Mouse (Mus musculus) ES-E14 (cell line): Measurements from ENCODE around the gene Acin1. TPM values are rescaled to one million over a fixed set of nuclear protein-coding genes. Genes with fewer than 3 reads are reported as not detected.

ENCODE experiments used
- DNase-seq: peaks from one replicate; pipeline ENCODE4 v3.0.0-alpha.2; 2013; ENCODE audit warnings: low read depth, low spot score
- H3K27ac ChIP-seq: 2 replicates; pipeline ENCODE4 v1.5.1; 2012; ENCODE audit warnings: low read depth, mild to moderate bottlenecking, low read length, moderate library complexity, mixed read lengths; ENCODE audit not compliant: poor library complexity, insufficient read depth, severe bottlenecking
- H3K36me3 ChIP-seq: 2 replicates; pipeline ENCODE4 v1.6.1; 2012; ENCODE audit warnings: mild to moderate bottlenecking, low read length, moderate library complexity, mixed read lengths; ENCODE audit not compliant: control insufficient read depth, poor library complexity, insufficient read depth, severe bottlenecking
- H3K4me1 ChIP-seq, 2 experiments: fragments of 150-350 bp in 1 of 2; sonication (generic) in 1 of 2; 2 replicates each; pipeline ENCODE4 v1.6.1; 2012; ENCODE audit warnings: low read length in 2 of 2, mild to moderate bottlenecking in 1 of 2, mixed read lengths in 1 of 2; ENCODE audit not compliant: control insufficient read depth in 2 of 2, insufficient read depth in 2 of 2, poor library complexity in 1 of 2
- H3K4me3 ChIP-seq, 2 experiments: fragments of 150-350 bp in 1 of 2; sonication (generic) in 1 of 2; 2 replicates each; pipeline ENCODE4 v1.5.1; 2012; ENCODE audit warnings: low read length in 2 of 2, low read depth in 1 of 2, mild to moderate bottlenecking in 1 of 2, mixed read lengths in 1 of 2; ENCODE audit not compliant: insufficient read depth in 1 of 2, poor library complexity in 1 of 2, severe bottlenecking in 1 of 2
- H3K9ac ChIP-seq: 2 replicates; pipeline ENCODE4 v1.6.1; 2012; ENCODE audit warnings: low read depth, mild to moderate bottlenecking, low read length, mixed read lengths; ENCODE audit not compliant: poor library complexity, insufficient read depth, severe bottlenecking
- H3K9me3 ChIP-seq: fragments of 150-350 bp; sonication (generic); 2 replicates; pipeline ENCODE4 v1.6.1; 2012; ENCODE audit warnings: low read depth, mild to moderate bottlenecking, low read length; ENCODE audit not compliant: control insufficient read depth, insufficient read depth
- CHD2 ChIP-seq: IDR thresholded peaks from 2 replicates; pipeline ENCODE4 v1.6.1; 2014; ENCODE audit warnings: mild to moderate bottlenecking, low read depth, low read length, inconsistent platforms
- HCFC1 ChIP-seq: IDR thresholded peaks from 2 replicates; pipeline ENCODE4 v1.6.1; 2012; ENCODE audit warnings: low read length, inconsistent platforms, borderline replicate concordance; ENCODE audit not compliant: insufficient read depth
- MAFK ChIP-seq: IDR thresholded peaks from 2 replicates; pipeline ENCODE4 v1.6.1; 2014; ENCODE audit warnings: mild to moderate bottlenecking, low read depth, low read length, inconsistent platforms; ENCODE audit not compliant: insufficient read depth
- ZC3H11A ChIP-seq: IDR thresholded peaks from 2 replicates; pipeline ENCODE4 v1.6.1; 2012; ENCODE audit warnings: low read depth, mild to moderate bottlenecking, inconsistent platforms, low read length, borderline replicate concordance
- ZNF384 ChIP-seq: IDR thresholded peaks from 2 replicates; pipeline ENCODE4 v1.6.1; 2012; ENCODE audit warnings: low read depth, low read length, inconsistent platforms
- in situ Hi-C, 2 experiments: fragments of 600-800 bp; cut with MboI; formaldehyde crosslinking; loops; one replicate each; pipeline ENCODE4 v1.15.1; 2025; ENCODE audit warnings: low sequenced_read_pairs in 2 of 2, inconsistent platforms in 1 of 2; ENCODE audit not compliant: unreplicated experiment in 2 of 2
- total RNA-seq: library from RNA; depleted of rRNA; stranded (reverse); fragments of 300-350 nt; gene quantifications from 2 replicates; pipeline ENCODE4 v1.2.3, GENCODE M21; 2012

Acin1 gene
- total RNA-seq, 1 experiment = 121 TPM

GRCm38 (mm10) chr14:54610648-54611047, 76.1 kb downstream of the Acin1 start:
- H3K36me3 ChIP-seq = peaks cover 26% of the 10 kb centered on the region
- TF ChIP-seq MAFK (no peak), ZC3H11A (no peak), ZNF384 (no peak), HCFC1 (no peak), CHD2 (no peak)
- in situ Hi-C loops = no loop called here
- no peaks in the 10 kb centered on the region for H3K9me3 ChIP-seq
- peaks cover 0 to 9% of the 10 kb centered on the region in 2 experiments; a peak in 2 of 4 replicates for H3K4me1 ChIP-seq
- H3K27ac ChIP-seq = no peak overlapping the region
- no peak for DNase-seq
- no peak overlapping the region for H3K4me3 ChIP-seq
- H3K9ac ChIP-seq = no peak overlapping the region

DNA sequence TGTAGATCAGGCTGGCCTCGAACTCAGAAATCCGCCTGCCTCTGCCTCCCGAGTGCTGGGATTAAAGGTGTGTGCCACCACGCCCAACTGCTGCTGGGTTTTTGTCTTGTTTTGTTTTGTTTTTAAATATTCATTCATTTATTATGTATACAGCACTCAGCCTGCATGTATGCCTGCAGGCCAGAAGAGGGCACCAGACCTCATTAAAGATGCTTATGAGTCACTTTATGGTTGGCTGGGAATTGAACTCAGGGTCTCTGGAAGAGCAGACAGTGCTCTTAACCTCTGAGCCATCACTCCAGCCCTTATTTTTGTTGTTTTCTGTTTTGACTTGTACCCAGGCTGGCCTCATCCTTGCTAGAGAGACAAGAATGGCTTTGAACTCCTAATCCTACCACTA, 76.8 kb downstream of the Acin1 start:
- in situ Hi-C loops = no loop called here

GRCm38 (mm10) chr14:54609245-54609644, 77.5 kb downstream of the Acin1 start:
- H3K9ac ChIP-seq = no peak overlapping the region
- H3K27ac ChIP-seq = no peak overlapping the region
- H3K36me3 ChIP-seq = peaks cover 16% of the 10 kb centered on the region
- no peak for DNase-seq
- TF ChIP-seq ZC3H11A = no peak
- TF ChIP-seq CHD2 = no peak
- TF ChIP-seq MAFK = no peak
- TF ChIP-seq HCFC1 = no peak
- TF ChIP-seq ZNF384 = no peak
- no peak overlapping the region for H3K4me3 ChIP-seq
- H3K4me1 ChIP-seq = peaks cover 0 to 10% of the 10 kb centered on the region in 2 experiments; a peak in 2 of 4 replicates
- in situ Hi-C loops = no loop called here
- H3K9me3 ChIP-seq = no peaks in the 10 kb centered on the region

More for the DNA sequence above, 76.8 kb downstream of the Acin1 start:
- peaks cover 0 to 7% of the 10 kb centered on the region in 2 experiments; a peak in 3 of 4 replicates for H3K4me1 ChIP-seq
- TF ChIP-seq MAFK = peak; percentile 46; the same call in 1 of the 2 replicates
- TF ChIP-seq ZNF384 = no peak
- TF ChIP-seq ZC3H11A = no peak
- no peak for TF ChIP-seq HCFC1
- H3K9me3 ChIP-seq = no peaks in the 10 kb centered on the region
- DNase-seq = no peak
- no peak overlapping the region for H3K4me3 ChIP-seq
- H3K9ac ChIP-seq = no peak overlapping the region
- no peak overlapping the region for H3K27ac ChIP-seq
- peaks cover 20% of the 10 kb centered on the region for H3K36me3 ChIP-seq

DNA sequence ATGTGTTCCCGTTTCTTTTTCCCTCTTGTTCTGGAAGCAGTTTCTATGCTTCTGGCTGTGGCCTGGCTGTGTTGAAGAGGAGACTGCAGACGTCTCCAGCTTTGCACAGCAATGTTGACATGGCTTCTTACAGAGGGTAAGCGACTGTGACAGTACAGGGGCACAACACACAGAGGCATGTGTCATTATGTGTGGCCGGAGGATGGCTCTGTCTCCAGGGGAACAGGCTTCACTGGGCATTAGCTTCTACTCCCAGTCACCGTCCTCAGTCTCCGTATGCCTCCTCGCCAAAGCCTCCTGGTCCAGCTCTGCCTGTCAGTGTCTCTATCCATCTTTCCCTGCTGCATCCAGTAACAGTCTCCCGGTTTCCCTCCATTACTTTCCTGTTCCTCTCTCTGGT, 79.5 kb downstream of the Acin1 start:
- no peak for DNase-seq
- H3K4me3 ChIP-seq = no peak overlapping the region
- peaks cover 2 to 9% of the 10 kb centered on the region in 2 experiments; a peak in 2 of 4 replicates for H3K4me1 ChIP-seq
- no peak overlapping the region for H3K27ac ChIP-seq
- TF ChIP-seq CHD2 (no peak), HCFC1 (no peak), ZC3H11A (no peak), MAFK (no peak), ZNF384 (no peak)
- H3K9ac ChIP-seq = no peak overlapping the region
- in situ Hi-C loops = no loop called here
- H3K9me3 ChIP-seq = no peaks in the 10 kb centered on the region
- H3K36me3 ChIP-seq = peaks cover 5% of the 10 kb centered on the region

- peak within 1 kb of the TSS; percentile 70 for H3K9ac ChIP-seq
- H3K9me3 ChIP-seq = no peaks in the 10 kb centered on the region
- in situ Hi-C loops = no loop called here
- no peaks in the 10 kb centered on the region for H3K36me3 ChIP-seq
- H3K4me1 ChIP-seq = peaks cover 2 to 11% of the 10 kb centered on the region in 2 experiments; a peak in 2 of 4 replicates
- no peak for DNase-seq
- peak within 1 kb of the TSS; percentile 58 to 71 for H3K4me3 ChIP-seq
- H3K27ac ChIP-seq = peak within 1 kb of the TSS; percentile 42; the same call in 1 of the 2 replicates
- no peak for TF ChIP-seq CHD2
- no peak for TF ChIP-seq ZNF384
- TF ChIP-seq HCFC1 = no peak
- no peak for TF ChIP-seq ZC3H11A
- no peak for TF ChIP-seq MAFK
These were observed 80.9 kb downstream of the Acin1 start, which contains the start of gene 4931414P19Rik for GRCm38 (mm10) chr14:54605752-54606321. Gene 4931414P19Rik (minus strand): TSS chr14:54605993.
